Mouse (Mus musculus): ENCODE results near the gene Gm2956. TPM values are rescaled to one million over a fixed set of nuclear protein-coding genes. Genes with fewer than 3 reads are reported as not detected.

Gene Gm2956
- total RNA-seq (2023) = not detected

DNA sequence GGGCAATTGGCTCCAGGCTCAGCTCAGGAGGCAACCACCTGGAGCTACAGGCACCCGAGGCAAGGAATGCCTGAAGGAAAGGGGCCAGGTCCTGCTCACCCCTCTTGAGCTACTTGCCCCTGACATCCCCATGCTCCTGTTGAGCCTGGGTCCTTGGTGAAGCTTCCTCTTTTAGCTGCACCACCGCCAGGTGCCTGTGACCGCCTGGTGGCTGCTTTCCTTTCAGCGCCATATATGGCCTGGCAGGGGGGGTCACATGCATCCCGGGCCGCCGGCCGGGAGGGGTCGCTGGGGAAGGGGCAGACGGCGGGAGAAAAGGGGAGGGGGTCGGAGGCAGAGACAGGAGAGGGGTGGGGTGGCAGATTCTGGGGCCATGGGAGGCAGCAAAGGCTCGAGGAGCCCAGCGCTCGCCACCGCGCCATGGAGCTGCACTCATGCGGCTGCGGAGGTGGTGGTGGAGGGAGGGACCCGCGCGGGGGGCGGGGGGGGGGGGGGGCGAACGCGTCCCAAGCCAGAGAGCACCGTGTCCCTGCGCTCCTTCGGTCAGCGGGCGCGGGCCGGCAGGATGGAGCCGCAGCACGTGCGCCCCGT is at the start of gene Gm2956:
Gene Gm2956 (plus strand): TSS at position 541 of the 591 bp plus-strand sequence.

DNA sequence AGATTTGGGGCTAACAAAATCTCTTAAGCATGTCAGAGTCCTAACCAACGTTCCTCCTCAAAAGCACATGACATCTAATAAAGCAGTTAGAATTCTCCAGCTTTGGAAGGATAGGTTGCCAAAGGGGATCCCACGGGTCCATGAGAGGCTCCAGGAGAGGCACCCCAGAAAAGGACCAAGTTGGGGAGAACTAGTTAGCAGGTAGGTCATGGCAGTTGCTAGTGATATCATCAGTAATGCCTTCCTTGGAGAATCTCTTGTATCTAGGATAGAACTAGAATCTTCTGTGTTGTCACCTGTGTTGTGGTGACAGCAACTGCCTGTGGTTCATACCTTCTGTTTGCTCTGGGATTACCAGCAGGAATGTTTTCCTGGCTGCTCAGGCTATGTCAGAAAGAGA is 62.4 kb downstream of the Gm2956 start, which contains the start of gene Gm10413:
Gene Gm10413 (plus strand): TSS at position 301 of the 400 bp plus-strand sequence.

Other genes starting within 250 kb of the Gm2956 start
- not detected for gene Gm10340, start 198.6 kb upstream of the Gm2956 start, total RNA-seq (2023)
- gene Gm5795, start 144.4 kb upstream of the Gm2956 start, total RNA-seq (2023) = not detected
- gene D830030K20Rik, start 124.1 kb upstream of the Gm2956 start, total RNA-seq (2023) = not detected
- gene Gm10413, start 62.5 kb downstream of the Gm2956 start, total RNA-seq (2023) = not detected
- not detected for gene Gm10409, start 80.0 kb downstream of the Gm2956 start, total RNA-seq (2023)
- gene Gm3005, start 95.5 kb downstream of the Gm2956 start, total RNA-seq (2023) = not detected
- not detected for gene Gm10408, start 116.8 kb downstream of the Gm2956 start, total RNA-seq (2023)

Data from CD4-positive naive resting alpha-beta T cell, adult 76 days (primary cell).